Mouse (Mus musculus) erythroblast, embryonic 14.5 days (primary cell): ENCODE measurements around the gene Eral1.

ENCODE experiments used
- GATA1 ChIP-seq: IDR thresholded peaks from 2 replicates; pipeline ENCODE4 v1.6.1; 2012; ENCODE audit warnings: low read length, inconsistent platforms, mixed read lengths
- TAL1 ChIP-seq: IDR thresholded peaks from 3 replicates; pipeline ENCODE4 v1.6.1; 2012; ENCODE audit warnings: low read length, inconsistent platforms, mixed read lengths

DNA sequence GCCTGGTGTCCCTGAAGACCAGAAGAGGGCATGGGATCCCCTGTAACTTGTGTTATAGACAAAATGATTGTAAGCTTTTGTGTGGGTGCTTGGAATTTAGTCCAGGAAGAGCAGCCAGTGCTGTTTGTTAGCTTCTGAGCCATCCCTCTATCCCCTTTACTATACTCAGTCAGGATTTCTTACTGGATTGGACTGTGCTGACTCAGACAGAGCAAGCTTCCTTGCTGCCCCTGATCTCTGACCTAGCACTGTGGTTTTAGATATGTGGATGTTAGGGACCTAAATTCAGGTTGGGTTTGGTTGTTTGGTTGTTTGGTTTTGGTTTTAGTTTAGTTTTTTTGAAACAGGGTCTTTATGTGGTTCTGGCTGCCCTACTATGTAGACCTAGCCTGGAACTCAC, 38.3 kb upstream of the Eral1 start:
- no peak for TF ChIP-seq TAL1
- TF ChIP-seq GATA1, result no peak
